Mouse (Mus musculus) gastrocnemius, adult 18-20 months (tissue): Measurements from ENCODE around the gene Cep152. TPM values are rescaled to one million over a fixed set of nuclear protein-coding genes. Genes with fewer than 3 reads are reported as not detected.

Experiments
- DNase-seq: peaks from one replicate; pipeline ENCODE4 v3.0.0; 2021; ENCODE audit warnings: low spot score
- total RNA-seq, 2 experiments: library from RNA; stranded (reverse); gene quantifications; 2 replicates each; pipeline ENCODE4 v1.2.3; 2021

The Cep152 gene
- total RNA-seq, 2 experiments from 2014 or later = 0.83 to 0.91 TPM

DNA sequence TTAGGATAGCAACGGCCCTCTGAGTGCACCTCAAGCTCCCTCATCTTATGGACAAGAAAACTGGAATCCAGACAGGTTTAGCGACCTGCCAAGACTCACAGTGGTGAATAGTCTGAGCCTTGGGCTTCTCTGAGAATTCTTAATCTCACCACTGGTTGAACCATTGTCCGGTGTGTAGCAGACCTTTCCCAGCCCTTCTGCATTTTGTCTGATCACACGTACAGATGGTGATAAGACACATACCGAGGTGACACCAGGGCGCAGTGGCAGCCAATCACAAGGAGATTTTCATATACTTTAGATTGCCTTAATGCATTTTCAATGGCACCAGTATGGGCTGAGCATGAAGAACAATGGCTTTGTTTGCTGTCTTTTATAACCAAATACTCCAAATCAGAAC lies 3.6 kb upstream of the Cep152 start:
- DNase-seq = no peak

DNA sequence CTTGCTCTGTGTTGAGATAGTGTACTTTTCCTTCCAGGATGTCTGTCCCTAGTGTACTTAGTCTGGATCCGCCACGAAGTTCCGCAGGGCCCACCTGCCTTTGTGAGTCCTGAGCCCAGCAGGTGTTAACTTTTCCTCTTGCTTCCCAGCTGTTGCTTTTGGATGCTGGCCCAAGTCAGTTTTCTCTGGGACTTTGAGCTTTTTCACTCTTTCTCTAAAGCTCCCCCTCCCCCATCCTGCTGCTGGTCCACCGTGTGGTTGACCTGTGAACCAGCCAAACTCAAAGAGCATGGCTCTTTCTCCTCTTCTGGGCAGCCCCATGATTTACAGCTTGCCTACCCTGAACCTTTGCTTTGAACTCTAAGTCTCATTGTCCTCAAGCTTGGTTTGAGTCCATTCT lies 1.6 kb upstream of the Cep152 start:
- DNase-seq = no peak

DNA sequence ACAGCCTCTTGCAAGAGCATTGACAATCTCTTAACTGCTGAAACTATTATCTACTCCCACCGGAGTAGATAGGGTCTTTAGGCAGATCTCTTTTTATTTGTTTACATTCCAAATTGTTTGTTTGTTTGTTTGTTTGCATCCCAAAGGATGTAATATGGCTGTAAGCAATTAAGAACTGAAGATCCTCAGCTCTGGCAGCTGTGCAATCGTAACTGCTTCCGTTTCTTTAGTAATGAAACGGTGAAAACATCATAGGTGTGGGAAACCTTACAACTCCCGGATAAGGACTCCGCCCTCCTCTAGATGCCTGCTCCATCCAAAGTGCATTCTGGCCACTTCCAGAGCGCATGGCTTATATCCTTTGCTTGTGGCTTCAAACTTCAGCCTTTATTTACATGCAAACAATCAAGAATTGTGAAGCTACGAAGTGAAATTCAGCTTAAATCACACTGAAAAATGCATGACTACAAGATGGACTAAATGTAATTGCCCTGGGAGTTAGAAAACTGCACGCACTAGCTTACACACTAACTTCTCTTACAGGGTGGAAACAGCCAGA lies 707 bp downstream of the Cep152 start:
- no peak for DNase-seq

DNA sequence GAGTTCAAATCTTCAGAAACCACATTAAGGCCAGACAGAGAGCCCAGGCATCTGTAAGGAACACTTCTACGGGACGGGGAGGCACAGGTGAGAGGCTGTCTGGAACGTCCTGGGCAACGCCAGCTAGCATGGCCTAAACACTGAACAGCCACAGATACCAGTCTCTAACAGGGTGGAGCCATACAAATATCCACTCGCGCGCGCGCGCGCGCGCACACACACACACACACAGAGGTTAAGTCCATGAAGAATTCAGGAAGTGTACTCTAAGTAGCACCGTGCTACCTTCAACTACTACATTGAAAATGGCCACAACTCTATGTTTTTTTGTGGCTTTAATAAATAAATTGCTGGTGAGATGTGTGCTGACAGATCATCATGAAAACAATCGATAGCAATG lies 1.7 kb downstream of the Cep152 start:
- DNase-seq = no peak

DNA sequence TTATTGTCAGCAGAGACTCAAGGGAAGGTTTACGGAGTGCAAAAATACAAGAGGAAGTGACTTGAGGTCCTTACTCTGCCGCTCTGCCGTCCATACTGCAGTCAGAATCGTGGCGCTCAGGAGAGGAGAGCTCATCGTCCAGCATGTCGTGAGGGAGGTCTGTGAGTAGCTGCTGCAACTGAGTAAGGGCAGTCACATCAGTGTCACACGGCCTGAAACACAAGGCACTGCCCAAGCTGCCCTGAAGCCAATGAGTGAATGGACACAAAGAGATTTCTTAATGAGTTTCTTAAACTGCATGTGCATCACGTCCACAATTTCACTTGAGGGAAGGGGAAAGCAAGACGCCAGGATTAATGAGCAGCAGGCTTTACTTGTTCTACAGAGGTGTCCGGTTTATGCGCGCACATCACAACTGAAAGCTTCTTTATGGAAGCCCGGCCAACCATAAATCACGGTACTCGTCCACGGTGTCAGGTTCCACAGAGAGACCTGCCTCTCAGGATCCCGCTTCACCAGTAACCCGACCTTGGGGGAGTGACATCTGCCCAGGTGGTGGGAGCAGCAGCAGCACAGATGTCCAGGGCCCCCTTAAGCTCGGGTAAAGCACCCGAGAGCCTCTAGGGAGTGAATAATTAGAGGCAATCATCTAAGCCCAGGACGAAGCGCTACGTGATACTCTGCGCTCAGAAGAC lies 4.6 kb downstream of the Cep152 start:
- no peak for DNase-seq

DNA sequence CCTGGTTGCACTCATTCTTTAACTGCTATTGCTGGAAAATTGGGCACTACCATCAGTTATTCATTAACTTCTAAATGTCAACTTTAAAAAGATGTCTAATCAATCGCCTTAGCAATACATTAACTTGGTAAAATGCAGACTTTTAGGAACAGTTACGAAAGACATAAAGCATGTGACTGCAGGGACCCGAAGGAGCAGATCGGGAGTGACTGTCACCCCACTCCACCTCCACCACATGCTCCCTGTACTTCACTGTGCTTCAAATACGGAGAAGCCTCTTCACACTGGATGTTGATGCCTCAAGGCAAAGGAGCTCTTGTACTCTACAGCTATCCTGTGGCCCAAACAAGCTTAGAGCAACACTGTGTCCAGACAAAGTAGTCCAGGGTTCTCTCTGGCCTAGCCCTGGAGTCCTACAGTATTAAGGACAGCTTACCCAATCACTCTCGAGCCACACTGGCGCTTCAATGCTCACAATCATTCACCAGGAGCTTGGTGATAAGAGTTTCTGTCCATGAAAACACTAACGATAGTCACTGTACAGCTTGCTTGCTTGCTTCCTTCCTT lies 9.0 kb downstream of the Cep152 start:
- DNase-seq = no peak

DNA sequence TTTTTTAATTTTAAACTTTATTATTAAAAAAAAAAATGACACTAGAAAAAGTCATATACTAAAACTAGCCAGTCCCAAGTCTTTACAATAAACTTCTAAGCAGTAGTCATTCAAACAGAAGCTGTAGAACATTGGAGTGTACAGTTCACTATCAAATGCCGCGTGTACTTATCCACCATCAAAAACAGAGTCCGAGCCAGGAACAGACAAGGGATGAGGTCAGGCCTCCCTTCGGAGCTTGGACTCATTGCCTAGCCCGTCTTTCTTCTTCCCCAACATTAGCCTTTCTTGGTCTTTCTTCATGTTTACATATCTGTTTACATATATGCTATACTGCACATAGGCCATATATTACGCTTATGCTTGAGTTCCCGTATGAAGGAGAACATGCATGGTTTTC lies 9.5 kb downstream of the Cep152 start:
- no peak for DNase-seq

DNA sequence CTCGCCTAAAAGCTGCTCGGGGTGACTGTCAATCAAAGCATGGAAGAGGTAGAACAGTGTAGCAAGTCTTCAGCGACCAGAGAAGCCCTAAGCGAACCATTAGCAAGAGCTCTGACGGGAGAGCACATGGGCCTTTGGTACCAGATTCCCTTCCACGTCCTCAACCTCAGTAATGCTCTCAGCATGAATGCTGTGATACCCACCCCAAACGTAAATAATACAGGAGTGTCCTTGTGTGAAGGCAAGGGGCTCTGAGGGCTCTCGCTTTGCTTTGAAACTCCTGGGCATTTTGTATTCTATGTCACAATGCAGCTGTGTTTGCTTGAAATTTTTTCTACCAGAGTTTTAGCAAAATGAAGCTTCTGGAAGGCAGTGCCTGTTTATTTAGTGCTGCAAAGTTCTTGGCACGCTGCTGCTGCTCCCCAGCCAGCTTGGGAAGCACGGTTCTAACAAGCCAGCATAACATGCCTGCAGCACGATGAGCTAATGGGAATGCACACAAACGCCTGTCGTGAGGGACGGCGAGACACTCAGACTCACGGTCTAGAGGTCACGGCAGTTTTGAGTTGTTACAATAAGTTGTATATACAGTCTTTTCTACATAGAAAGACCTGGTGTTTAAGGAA lies 18.6 kb downstream of the Cep152 start:
- peak; percentile 55 for DNase-seq

DNA sequence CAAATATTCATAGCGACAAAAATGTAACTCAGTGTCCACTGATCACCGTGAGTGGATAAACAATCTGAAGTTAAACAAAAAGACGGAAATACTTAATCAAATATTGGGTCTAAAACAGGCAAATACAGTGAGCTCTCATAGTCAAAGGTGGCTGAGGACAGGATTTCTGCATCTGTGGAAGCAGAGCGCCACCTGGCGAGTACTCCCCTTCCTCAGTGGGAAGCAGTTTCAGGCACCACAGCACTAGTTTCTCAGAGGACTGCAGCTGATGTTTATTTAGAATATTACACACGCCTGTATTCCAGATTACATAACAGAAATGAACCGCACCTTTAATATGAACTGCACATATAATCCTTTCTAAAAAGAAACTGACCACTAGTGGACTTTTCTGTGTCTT lies 20.3 kb downstream of the Cep152 start:
- peak; percentile 66 for DNase-seq

DNA sequence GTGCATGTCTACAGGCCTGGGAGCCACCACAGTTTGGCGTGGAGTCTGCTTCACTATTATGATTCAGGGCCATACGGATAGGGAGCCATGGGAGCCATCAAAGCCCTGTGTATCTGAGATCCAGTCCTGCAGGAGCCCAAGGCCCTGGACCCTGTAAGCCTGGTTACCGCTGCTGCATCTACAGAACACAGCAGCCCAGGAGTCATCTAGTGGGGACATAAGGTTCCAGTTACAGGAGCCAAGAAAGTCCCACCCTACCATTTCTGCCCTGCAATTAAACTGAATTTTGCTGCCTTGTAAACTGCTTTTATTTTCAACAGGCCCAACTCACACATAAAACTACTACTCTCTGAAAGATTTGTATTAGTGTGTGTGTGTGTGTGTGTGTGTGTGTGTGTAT lies 21.9 kb downstream of the Cep152 start:
- no peak for DNase-seq

DNA sequence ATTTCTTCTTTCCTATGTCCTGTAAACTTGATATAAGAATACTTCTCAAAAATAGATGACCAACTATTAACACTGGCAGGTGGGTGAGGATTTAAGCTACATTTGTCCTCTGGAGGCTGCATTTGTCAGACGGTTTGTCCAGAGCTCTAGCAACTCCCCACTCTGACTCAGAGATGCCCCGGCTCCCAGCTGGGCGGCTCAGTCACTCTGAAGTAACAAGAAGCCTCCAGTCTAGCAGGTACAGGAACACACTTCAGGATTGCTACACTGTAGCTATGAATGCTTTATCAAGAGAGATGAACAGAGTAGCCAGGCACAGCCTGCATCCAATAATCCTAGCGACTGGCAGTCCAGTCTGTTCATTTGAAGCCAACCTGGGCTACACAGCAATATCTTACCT lies 26.0 kb downstream of the Cep152 start:
- DNase-seq = no peak

DNA sequence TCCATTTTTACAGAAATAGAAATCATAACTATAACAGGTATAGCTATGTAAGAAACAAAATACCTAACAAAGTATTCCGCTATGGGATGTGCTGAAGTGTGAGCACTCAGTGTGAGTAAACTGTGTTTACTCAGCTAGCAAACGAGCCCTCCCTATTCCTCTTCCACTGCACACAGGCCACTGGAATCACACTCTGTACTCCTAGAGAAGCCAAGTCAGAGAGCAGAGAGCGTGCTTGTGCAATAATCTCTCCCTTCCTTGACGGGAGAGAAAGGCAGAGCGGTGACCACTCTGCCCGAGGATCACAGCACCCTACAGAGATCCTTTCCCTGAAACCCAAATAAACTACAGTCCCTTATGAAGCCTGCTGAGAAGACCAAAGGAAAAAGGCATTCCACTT lies 26.7 kb downstream of the Cep152 start:
- peak; percentile 58 for DNase-seq

DNA sequence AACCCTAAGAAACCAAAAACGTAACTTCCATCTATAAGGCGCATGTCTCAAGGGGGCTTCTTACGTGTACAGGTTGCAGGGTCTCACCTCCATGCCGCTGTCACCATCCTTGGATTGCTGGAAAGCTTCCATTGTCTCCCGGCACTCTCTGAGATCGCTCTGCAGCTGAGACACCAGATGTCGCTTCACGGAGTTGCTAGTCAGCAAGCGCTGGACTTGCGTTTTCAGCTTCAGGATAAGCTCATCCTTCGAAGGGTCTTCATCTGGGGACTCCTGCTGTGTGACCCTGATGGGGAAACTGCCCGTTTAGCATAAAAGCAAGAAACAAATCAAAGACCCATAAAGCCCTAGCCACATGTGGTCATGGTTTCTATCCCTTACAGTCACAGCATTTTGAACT lies 30.1 kb downstream of the Cep152 start:
- DNase-seq = no peak

DNA sequence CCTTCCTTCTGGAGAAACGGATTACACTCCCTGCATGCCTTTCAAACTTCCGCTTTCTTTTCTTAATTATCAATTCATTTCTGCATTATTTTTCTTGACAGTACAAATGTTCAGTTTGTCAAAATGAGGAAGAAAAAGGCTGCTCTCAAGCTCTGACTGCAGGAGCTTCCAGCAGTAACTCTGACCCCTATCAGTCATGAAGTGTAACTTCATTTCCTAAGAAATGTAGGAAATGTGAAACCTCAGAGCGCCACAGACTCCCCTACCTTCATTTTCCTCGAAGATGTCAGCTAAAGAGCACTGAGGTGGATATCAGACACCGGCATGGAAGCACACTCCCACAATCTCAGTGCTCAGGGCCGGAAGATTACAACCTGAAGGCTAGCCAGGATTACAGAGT lies 30.8 kb downstream of the Cep152 start:
- DNase-seq = no peak

DNA sequence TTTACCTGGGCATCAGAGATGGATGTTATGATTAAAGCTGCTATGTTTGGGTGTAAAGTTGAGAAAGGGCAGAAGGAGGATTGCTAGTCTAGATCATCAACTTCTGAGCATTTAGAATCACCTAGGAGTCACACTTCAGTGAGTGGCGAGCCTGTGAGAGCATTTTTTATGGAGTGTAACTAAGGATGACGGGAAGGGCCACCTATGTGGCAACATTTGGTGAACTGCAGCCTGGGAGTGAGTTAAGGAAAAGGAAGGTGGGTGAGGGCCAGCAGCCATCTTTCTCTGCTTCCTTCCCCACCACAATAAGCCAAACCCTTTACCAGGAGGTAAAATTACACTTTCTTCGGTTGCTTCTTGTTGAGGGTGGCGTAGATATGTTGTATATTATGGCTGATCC lies 33.0 kb downstream of the Cep152 start:
- DNase-seq = no peak

DNA sequence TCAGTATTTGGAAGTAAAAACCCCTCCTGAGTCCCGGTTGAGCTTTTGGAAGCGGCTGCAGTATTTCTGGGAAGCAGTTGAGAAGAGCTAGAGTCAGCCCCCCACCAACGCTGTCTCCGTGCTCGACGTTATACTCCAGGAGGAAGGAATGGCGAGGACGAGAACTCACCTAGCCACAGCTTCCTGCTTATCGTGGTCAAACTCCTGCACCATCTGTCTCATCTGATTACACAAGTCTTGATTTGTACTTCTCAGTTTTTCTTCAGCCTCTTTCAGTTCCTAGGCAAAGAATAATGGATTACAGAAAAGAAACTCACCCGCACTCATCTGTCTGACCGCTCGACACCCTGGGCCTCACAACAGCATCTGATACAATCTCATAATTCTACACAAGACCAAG lies 35.6 kb downstream of the Cep152 start:
- no peak for DNase-seq

DNA sequence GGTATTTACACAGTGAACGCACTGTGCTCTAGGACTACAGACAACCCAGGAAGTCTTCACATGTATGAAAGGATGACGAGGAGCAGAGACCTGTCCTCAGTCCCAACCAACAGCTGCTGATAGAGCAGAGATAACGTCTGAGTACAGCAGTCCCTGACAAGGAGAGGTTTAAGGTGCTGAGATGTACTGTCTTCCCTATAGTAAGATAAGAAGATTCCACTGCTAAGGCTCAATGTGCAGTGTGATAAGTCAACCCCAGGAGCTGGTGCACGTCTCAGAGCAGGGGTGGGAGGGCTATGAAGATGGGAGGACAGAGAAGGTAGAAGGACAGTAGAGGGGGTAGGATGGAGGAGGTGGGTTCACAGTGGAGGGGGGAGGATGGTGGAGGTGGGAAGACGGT lies 43.8 kb downstream of the Cep152 start:
- no peak for DNase-seq

DNA sequence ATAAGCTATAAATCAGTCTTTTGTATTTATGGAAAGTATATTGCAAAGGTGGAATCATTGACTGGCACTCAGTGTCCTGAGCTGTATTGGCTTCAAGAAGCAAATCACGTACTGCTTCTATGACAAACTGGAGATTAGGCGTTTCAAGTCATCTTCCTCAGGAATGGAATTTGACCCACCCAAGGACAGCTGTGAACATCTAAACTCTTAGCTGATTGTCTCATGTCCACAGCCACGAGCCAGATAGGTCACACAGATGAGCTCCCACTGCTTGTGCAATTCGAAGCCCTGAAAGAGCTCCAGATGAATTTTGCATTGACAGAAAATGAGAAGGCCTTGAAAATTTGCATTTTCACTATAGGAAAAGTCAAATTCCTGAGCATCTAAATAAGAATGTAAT lies 47.2 kb downstream of the Cep152 start:
- DNase-seq = peak; percentile 50

DNA sequence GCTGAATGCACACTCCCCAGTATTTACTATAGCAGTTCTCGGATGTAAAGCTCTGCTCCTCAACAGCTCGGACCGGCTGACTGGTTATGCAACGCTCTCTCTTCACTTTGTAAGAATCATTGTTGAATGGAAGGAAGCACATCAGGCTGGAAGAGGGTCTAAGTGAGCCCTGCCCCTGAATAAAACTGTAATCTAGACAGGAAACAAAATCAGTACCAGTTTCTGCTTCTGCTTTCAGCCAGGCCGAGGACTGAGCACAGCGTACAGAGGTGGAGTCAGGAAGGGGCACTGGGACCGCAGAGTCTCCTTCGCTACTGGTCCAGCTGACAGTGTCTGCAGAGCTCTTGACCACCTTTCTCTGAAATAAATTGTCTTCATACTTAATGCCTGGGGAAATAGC lies 48.4 kb downstream of the Cep152 start:
- DNase-seq = no peak

DNA sequence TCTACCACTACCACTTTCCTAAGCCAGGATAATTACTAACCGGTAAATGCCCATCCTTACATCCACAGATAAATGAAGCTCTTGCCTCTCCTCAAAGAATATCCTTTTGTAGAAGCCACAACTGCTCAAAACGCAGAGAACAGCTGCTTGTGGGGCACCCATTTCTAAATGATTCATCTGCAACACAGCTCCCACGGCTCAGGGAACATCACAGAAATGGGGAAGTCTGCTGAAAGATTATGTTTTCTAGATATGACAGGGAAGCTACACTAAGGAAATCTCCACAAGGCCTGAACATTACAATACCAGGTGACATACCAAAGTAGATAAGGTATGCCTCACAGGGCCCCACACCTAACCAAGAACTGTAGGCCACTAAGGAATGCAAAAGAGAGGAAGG lies 49.1 kb downstream of the Cep152 start:
- DNase-seq = no peak

DNA sequence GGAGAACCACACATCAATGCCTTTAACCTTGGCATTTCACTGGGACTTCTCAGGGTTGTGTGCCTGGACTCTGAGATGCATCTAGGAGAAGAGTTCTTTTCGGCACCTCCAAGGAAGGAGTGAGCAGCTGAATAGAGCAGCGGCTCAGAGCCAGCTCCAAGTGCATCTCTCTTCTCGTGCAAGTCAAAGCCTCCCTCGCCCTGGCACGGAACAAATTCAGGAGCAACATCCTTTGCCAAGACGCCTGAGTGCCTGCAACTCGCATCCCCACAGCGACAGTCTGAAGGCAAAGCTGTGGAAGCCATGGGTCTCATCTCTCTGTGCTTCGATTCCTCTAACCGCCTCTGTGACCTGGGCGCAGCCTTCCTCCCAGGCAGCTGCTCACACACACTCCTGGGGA lies 61.0 kb downstream of the Cep152 start:
- DNase-seq = no peak

DNA sequence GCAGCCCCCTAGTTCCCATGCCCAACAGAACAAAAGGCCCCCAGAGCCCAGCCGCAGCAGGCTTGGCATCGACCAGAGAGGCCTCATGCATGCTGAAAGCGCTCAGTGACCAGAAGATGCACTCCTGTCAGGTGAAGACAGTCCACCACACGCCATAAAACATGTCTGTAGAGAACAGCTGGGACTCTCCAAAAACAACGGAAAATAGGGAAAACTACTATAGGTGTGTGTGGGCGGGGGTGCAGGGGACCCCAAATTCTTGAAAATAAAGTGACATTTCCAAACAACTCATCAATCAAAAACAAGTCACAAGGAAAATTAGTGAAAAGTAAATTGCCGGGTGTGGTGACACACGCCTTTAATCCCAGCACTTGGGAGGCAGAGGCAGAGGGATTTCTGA lies 62.5 kb downstream of the Cep152 start:
- no peak for DNase-seq

DNA sequence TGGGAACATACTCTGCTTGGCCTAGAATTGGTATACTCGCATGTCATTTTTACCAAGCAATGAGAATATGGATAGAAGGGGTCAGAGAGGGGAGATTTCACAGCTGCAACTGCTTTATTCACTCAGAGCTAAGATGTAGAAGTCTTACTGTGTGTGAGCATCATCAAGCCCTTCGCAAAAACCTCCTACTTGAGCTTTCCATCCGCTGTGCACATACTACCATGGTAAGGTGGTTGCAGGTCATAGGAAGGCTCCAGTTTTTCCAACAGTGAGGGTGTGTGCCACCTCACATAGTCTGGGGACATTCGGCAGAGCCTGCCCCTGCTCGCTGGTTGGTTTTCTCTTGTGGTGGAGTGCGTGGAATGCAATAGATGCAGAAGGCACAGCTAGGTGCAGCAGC lies 64.9 kb downstream of the Cep152 start:
- no peak for DNase-seq
